Mouse (Mus musculus) MEL (cell line): Measurements from ENCODE around the gene Proca1. TPM values are rescaled to one million over a fixed set of nuclear protein-coding genes. Genes with fewer than 3 reads are reported as not detected.

Source experiments
- DNase-seq: peaks from one replicate; pipeline ENCODE4 v3.0.0; 2011; ENCODE audit warnings: low read depth, low spot score
- H3K27ac ChIP-seq: 2 replicates; pipeline ENCODE4 v1.5.1; 2012; ENCODE audit warnings: low read depth, mild to moderate bottlenecking, control low read depth, low read length, moderate library complexity; ENCODE audit not compliant: control insufficient read depth
- H3K27me3 ChIP-seq, 2 experiments: fragments of 150-350 bp in 1 of 2; sonication (generic) in 1 of 2; 2 replicates each; pipeline ENCODE4 v1.6.1; 2012; ENCODE audit warnings: low read length in 2 of 2, mild to moderate bottlenecking in 2 of 2, improper control_type of control experiment in 1 of 2, moderate library complexity in 1 of 2; ENCODE audit not compliant: insufficient read depth in 2 of 2, control insufficient read depth in 1 of 2
- H3K36me3 ChIP-seq, 2 experiments: 2 replicates each; pipeline ENCODE4 v1.6.1; 2012 to 2014; ENCODE audit warnings: low read length in 2 of 2, improper control_type of control experiment in 1 of 2, inconsistent platforms in 1 of 2, mild to moderate bottlenecking in 1 of 2; ENCODE audit not compliant: insufficient read depth in 2 of 2, control insufficient read depth in 1 of 2
- H3K4me1 ChIP-seq, 2 experiments: fragments of 150-350 bp in 1 of 2; sonication (generic) in 1 of 2; 2 replicates each; pipeline ENCODE4 v1.6.1; 2012; ENCODE audit warnings: low read length in 2 of 2, improper control_type of control experiment in 1 of 2, mild to moderate bottlenecking in 1 of 2; ENCODE audit not compliant: insufficient read depth in 2 of 2, control insufficient read depth in 1 of 2
- H3K4me3 ChIP-seq, 2 experiments: fragments of 150-350 bp in 1 of 2; sonication (generic) in 1 of 2; 2 replicates each; pipeline ENCODE4 v1.5.1; 2012; ENCODE audit warnings: low read depth in 2 of 2, low read length in 2 of 2, mild to moderate bottlenecking in 2 of 2, moderate library complexity in 2 of 2, control low read depth in 1 of 2, improper control_type of control experiment in 1 of 2; ENCODE audit not compliant: control insufficient read depth in 1 of 2, insufficient read depth in 1 of 2
- H3K79me2 ChIP-seq: 2 replicates; pipeline ENCODE4 v1.6.1; 2012; ENCODE audit warnings: mild to moderate bottlenecking, low read length, moderate library complexity; ENCODE audit not compliant: control insufficient read depth, poor library complexity, insufficient read depth
- H3K9ac ChIP-seq: 2 replicates; pipeline ENCODE4 v1.6.1; 2012; ENCODE audit warnings: low read depth, mild to moderate bottlenecking, control low read depth, low read length, moderate library complexity; ENCODE audit not compliant: control insufficient read depth, poor library complexity, severe bottlenecking
- H3K9me3 ChIP-seq: fragments of 150-350 bp; sonication (generic); replicated peaks from 2 replicates; pipeline ENCODE4 v1.6.1; 2012; ENCODE audit warnings: mild to moderate bottlenecking, low read length, improper control_type of control experiment, moderate library complexity; ENCODE audit not compliant: insufficient read depth
- BHLHE40 ChIP-seq: IDR thresholded peaks from 2 replicates; pipeline ENCODE4 v1.6.1; 2012; ENCODE audit warnings: low read depth, mild to moderate bottlenecking, inconsistent platforms, low read length, improper control_type of control experiment, borderline replicate concordance
- CHD1 ChIP-seq: IDR thresholded peaks from 2 replicates; pipeline ENCODE4 v1.6.1; 2012; ENCODE audit warnings: low read depth, mild to moderate bottlenecking, inconsistent platforms, low read length, improper control_type of control experiment
- CHD2 ChIP-seq: IDR thresholded peaks from 2 replicates; pipeline ENCODE4 v1.6.1; 2011; ENCODE audit warnings: low read length, improper control_type of control experiment
- CTCF ChIP-seq, 3 experiments: IDR thresholded peaks in 2 of 3; conservative IDR thresholded peaks in 1 of 3; 2 replicates each; pipeline ENCODE4 v1.5.1; 2011 to 2012; ENCODE audit warnings: low read length in 3 of 3, low read depth in 2 of 3, mild to moderate bottlenecking in 2 of 3, improper control_type of control experiment in 1 of 3, inconsistent platforms in 1 of 3, mixed read lengths in 1 of 3, moderate library complexity in 1 of 3; ENCODE audit not compliant: control insufficient read depth in 1 of 3, insufficient read depth in 1 of 3, poor library complexity in 1 of 3, severe bottlenecking in 1 of 3
- E2F4 ChIP-seq: IDR thresholded peaks from 2 replicates; pipeline ENCODE4 v1.6.1; 2011; ENCODE audit warnings: low read depth, low read length, improper control_type of control experiment, borderline replicate concordance
- ETS1 ChIP-seq: IDR thresholded peaks from 2 replicates; pipeline ENCODE4 v1.6.1; 2012; ENCODE audit warnings: low read depth, mild to moderate bottlenecking, inconsistent platforms, low read length, improper control_type of control experiment, moderate library complexity
- GABPA ChIP-seq: IDR thresholded peaks from 2 replicates; pipeline ENCODE4 v1.6.1; 2012; ENCODE audit warnings: low read depth, mild to moderate bottlenecking, inconsistent platforms, low read length, improper control_type of control experiment, moderate library complexity
- HCFC1 ChIP-seq: IDR thresholded peaks from 2 replicates; pipeline ENCODE4 v1.6.1; 2012; ENCODE audit warnings: low read depth, mild to moderate bottlenecking, inconsistent platforms, low read length, improper control_type of control experiment, moderate library complexity
- JUND ChIP-seq: IDR thresholded peaks from 2 replicates; pipeline ENCODE4 v1.6.1; 2011; ENCODE audit warnings: low read depth, mild to moderate bottlenecking, improper control_type of control experiment, low read length
- MAFK ChIP-seq: IDR thresholded peaks from 2 replicates; pipeline ENCODE4 v1.6.1; 2011; ENCODE audit warnings: low read depth, mild to moderate bottlenecking, low read length, improper control_type of control experiment, borderline replicate concordance
- MAX ChIP-seq: IDR thresholded peaks from 2 replicates; pipeline ENCODE4 v1.6.1; 2011; ENCODE audit warnings: low read length, improper control_type of control experiment
- MAZ ChIP-seq: IDR thresholded peaks from 2 replicates; pipeline ENCODE4 v1.6.1; 2012; ENCODE audit warnings: low read depth, mild to moderate bottlenecking, inconsistent platforms, low read length, improper control_type of control experiment
- MEF2A ChIP-seq: IDR thresholded peaks from 2 replicates; pipeline ENCODE4 v1.6.1; 2014; ENCODE audit warnings: low read depth, mild to moderate bottlenecking, inconsistent platforms, low read length, improper control_type of control experiment; ENCODE audit not compliant: poor library complexity, insufficient replicate concordance, severe bottlenecking; ENCODE audit errors: extremely low read depth
- MYC ChIP-seq: IDR thresholded peaks from 2 replicates; pipeline ENCODE4 v1.6.1; 2011; ENCODE audit warnings: low read depth, mild to moderate bottlenecking, low read length, improper control_type of control experiment, moderate library complexity
- NELFE ChIP-seq: IDR thresholded peaks from 2 replicates; pipeline ENCODE4 v1.6.1; 2011; ENCODE audit warnings: low read depth, low read length, improper control_type of control experiment
- NRF1 ChIP-seq: IDR thresholded peaks from 2 replicates; pipeline ENCODE4 v1.6.1; 2014; ENCODE audit warnings: low read depth, mild to moderate bottlenecking, inconsistent platforms, low read length, improper control_type of control experiment, moderate library complexity; ENCODE audit not compliant: poor library complexity, insufficient read depth, severe bottlenecking
- POLR2A ChIP-seq, 2 experiments: IDR thresholded peaks; 2 replicates each; pipeline ENCODE4 v1.6.1; 2011 to 2012; ENCODE audit warnings: low read length in 2 of 2, mild to moderate bottlenecking in 2 of 2, control low read depth in 1 of 2, improper control_type of control experiment in 1 of 2, low read depth in 1 of 2, moderate library complexity in 1 of 2; ENCODE audit not compliant: control insufficient read depth in 1 of 2, insufficient read depth in 1 of 2, poor library complexity in 1 of 2
- POLR2AphosphoS2 ChIP-seq: IDR thresholded peaks from 2 replicates; pipeline ENCODE4 v1.6.1; 2011; ENCODE audit warnings: low read length, improper control_type of control experiment
- POLR2AphosphoS5 ChIP-seq: IDR thresholded peaks from 2 replicates; pipeline ENCODE4 v1.6.1; 2012; ENCODE audit warnings: low read depth, borderline replicate concordance, mild to moderate bottlenecking, inconsistent platforms, low read length, moderate library complexity, mixed read lengths
- RAD21 ChIP-seq: IDR thresholded peaks from 2 replicates; pipeline ENCODE4 v1.6.1; 2011; ENCODE audit warnings: mild to moderate bottlenecking, low read depth, low read length, improper control_type of control experiment
- RCOR1 ChIP-seq: IDR thresholded peaks from 2 replicates; pipeline ENCODE4 v1.6.1; 2012; ENCODE audit warnings: low read depth, mild to moderate bottlenecking, inconsistent platforms, low read length, improper control_type of control experiment
- SIN3A ChIP-seq: IDR thresholded peaks from 2 replicates; pipeline ENCODE4 v1.6.1; 2012; ENCODE audit warnings: low read length, improper control_type of control experiment, inconsistent platforms
- SMC3 ChIP-seq: IDR thresholded peaks from 2 replicates; pipeline ENCODE4 v1.6.1; 2011; ENCODE audit warnings: low read depth, low read length, improper control_type of control experiment
- TBP ChIP-seq: IDR thresholded peaks from 2 replicates; pipeline ENCODE4 v1.8.0; 2011; ENCODE audit warnings: low read depth, low read length, improper control_type of control experiment
- TCF12 ChIP-seq: IDR thresholded peaks from 2 replicates; pipeline ENCODE4 v1.6.1; 2014; ENCODE audit warnings: low read depth, mild to moderate bottlenecking, inconsistent platforms, low read length, improper control_type of control experiment, moderate library complexity
- UBTF ChIP-seq: IDR thresholded peaks from 2 replicates; pipeline ENCODE4 v1.6.1; 2012; ENCODE audit warnings: low read depth, mild to moderate bottlenecking, inconsistent platforms, low read length, improper control_type of control experiment, moderate library complexity, borderline replicate concordance; ENCODE audit not compliant: insufficient read depth
- ZC3H11A ChIP-seq: IDR thresholded peaks from 2 replicates; pipeline ENCODE4 v1.6.1; 2012; ENCODE audit warnings: low read depth, mild to moderate bottlenecking, inconsistent platforms, low read length, improper control_type of control experiment
- ZKSCAN1 ChIP-seq: IDR thresholded peaks from 2 replicates; pipeline ENCODE4 v1.6.1; 2012; ENCODE audit warnings: low read depth, mild to moderate bottlenecking, inconsistent platforms, low read length, improper control_type of control experiment, moderate library complexity
- ZMIZ1 ChIP-seq: IDR thresholded peaks from 2 replicates; pipeline ENCODE4 v1.6.1; 2012; ENCODE audit warnings: low read depth, mild to moderate bottlenecking, inconsistent platforms, low read length, improper control_type of control experiment, moderate library complexity
- ZNF384 ChIP-seq: IDR thresholded peaks from 2 replicates; pipeline ENCODE4 v1.6.1; 2012; ENCODE audit warnings: low read depth, mild to moderate bottlenecking, inconsistent platforms, low read length, improper control_type of control experiment
- polyA plus RNA-seq, 2 experiments: library from polyadenylated mRNA; stranded (reverse) in 1 of 2; unstranded in 1 of 2; fragments of >175 nt in 1 of 2; fragments of >200 nt in 1 of 2; gene quantifications; 2 replicates each; pipeline versions ENCODE4 v1.2.1 to v1.2.4; 2012; ENCODE audit warnings: low replicate concordance in 2 of 2, low read depth in 1 of 2; ENCODE audit not compliant: insufficient read length in 2 of 2, insufficient read depth in 1 of 2, missing spikeins in 1 of 2
- total RNA-seq: library from RNA; depleted of rRNA; stranded (reverse); fragments of 300-350 nt; gene quantifications from 2 replicates; pipeline ENCODE4 v1.2.3, GENCODE M21; 2012

Proca1 gene
- total and polyA plus RNA-seq, 3 experiments: 0.15 to 0.54 TPM; not detected in 1

- TF ChIP-seq UBTF (peak; percentile 10; the same call in 1 of the 2 replicates), POLR2A (IDR thresholded peaks at IDR 0.05; ENCODE audit: control insufficient read depth in 1 of 2, insufficient read depth in 1 of 2, low read depth in 1 of 2, low read length in 2 of 2, poor library complexity in 1 of 2) (peak; percentile 63 to 72; a peak in 3 of 4 replicates), GABPA (0 out of 2 replicates have a peak, but pooled peaks have one; percentile 17), TCF12 (peak; percentile 46), POLR2AphosphoS2 (no peak)
Observed at GRCm38 (mm10) chr11:78177903-78178858, 15.0 kb upstream of the Proca1 start (continued).

GRCm38 (mm10) chr11:78178859-78179437 is 14.2 kb upstream of the Proca1 start:
- Histone ChIP-seq H3K27me3 (no peaks in the 10 kb centered on the region), H3K4me1 (peaks cover 4 to 19% of the 10 kb centered on the region in 2 experiments; a peak in 2 of 4 replicates), H3K79me2 (peaks cover 32% of the 10 kb centered on the region), H3K36me3 (peaks cover 12 to 32% of the 10 kb centered on the region in 2 experiments), H3K9me3 (no peaks in the 10 kb centered on the region), H3K27ac (peak overlapping the region; percentile 96), H3K4me3 (peak overlapping the region; percentile 43 to 81), H3K9ac (peak overlapping the region; percentile 89)
- peak; percentile 97 for DNase-seq
- TF ChIP-seq ZMIZ1 (peak; percentile 81; the same call in 1 of the 2 replicates), MAZ (0 out of 2 replicates have a peak, but pooled peaks have one; percentile 35), E2F4 (no peak), CHD2 (peak; percentile 77), ZC3H11A (no peak), GABPA (no peak), NELFE (peak; percentile 5), UBTF (no peak), ZKSCAN1 (no peak), MAFK (no peak), BHLHE40 (peak; percentile 47; the same call in 1 of the 2 replicates), CHD1 (no peak), TBP (peak; percentile 67), RAD21 (no peak), SMC3 (peak; percentile 15), ZNF384 (no peak), MYC (peak; percentile 78; the same call in 1 of the 2 replicates), HCFC1 (peak; percentile 71; the same call in 1 of the 2 replicates), NRF1 (peak; percentile 60), MEF2A (no peak), MAX (peak; percentile 74), POLR2AphosphoS5 (peak; percentile 92), POLR2A (IDR thresholded peaks at IDR 0.05; ENCODE audit: control insufficient read depth in 1 of 2, insufficient read depth in 1 of 2, low read depth in 1 of 2, low read length in 2 of 2, poor library complexity in 1 of 2) (peak; percentile 34 to 53; a peak in 2 of 4 replicates), POLR2AphosphoS2 (peak; percentile 88), TCF12 (no peak; the same call in 1 of the 2 replicates), RCOR1 (peak; percentile 41; the same call in 1 of the 2 replicates), CTCF (IDR thresholded peaks at IDR 0.05 in 2 of 3, conservative IDR thresholded peaks at IDR 0.05 in 1 of 3; ENCODE audit: control insufficient read depth in 1 of 3, insufficient read depth in 1 of 3, low read depth in 2 of 3, low read length in 3 of 3, poor library complexity in 1 of 3, severe bottlenecking in 1 of 3) (no peak), JUND (no peak), SIN3A (peak; percentile 2), ETS1 (peak; percentile 50; the same call in 1 of the 2 replicates)
